Mouse (Mus musculus): ENCODE measurements around the gene Pitpna. TPM values are rescaled to one million over a fixed set of nuclear protein-coding genes. Genes with fewer than 3 reads are reported as not detected.

The Pitpna gene
- polyA plus RNA-seq, 1 experiment from 2014 or later, result 98.3 TPM

Small RNA genes lying within 50 kb of the gene (microRNA-seq; reads per million reads assigned to microRNA genes)
- not detected for gene Mir3971

Other genes with a start within 250 kb of the Pitpna start
- 50.6 and 50.7 TPM in 2 replicates for gene Rpa1, start 239.8 kb upstream of the Pitpna start, polyA plus RNA-seq (2015; fragmentation: Nextera tagmentation; extraction: Ambion mirVana)
- 17.3 TPM in 2 replicates for gene Smyd4, start 239.7 kb upstream of the Pitpna start, polyA plus RNA-seq (2015; fragmentation: Nextera tagmentation; extraction: Ambion mirVana)
- gene Serpinf1, start 165.4 kb upstream of the Pitpna start, polyA plus RNA-seq (2015; fragmentation: Nextera tagmentation; extraction: Ambion mirVana), result 28.5 and 31.8 TPM in 2 replicates
- not detected in 2 replicates for gene Serpinf2, start 148.5 kb upstream of the Pitpna start, polyA plus RNA-seq (2015; fragmentation: Nextera tagmentation; extraction: Ambion mirVana)
- 7.4 and 7.6 TPM in 2 replicates for gene Wdr81, start 133.4 kb upstream of the Pitpna start, polyA plus RNA-seq (2015; fragmentation: Nextera tagmentation; extraction: Ambion mirVana)
- gene Tlcd2, start 126.4 kb upstream of the Pitpna start, polyA plus RNA-seq (2015; fragmentation: Nextera tagmentation; extraction: Ambion mirVana), result 1.9 TPM in 2 replicates
- 42.9 and 47.6 TPM in 2 replicates for gene Prpf8, start 101.3 kb upstream of the Pitpna start, polyA plus RNA-seq (2015; fragmentation: Nextera tagmentation; extraction: Ambion mirVana)
- 2.8 and 2.9 TPM in 2 replicates for gene Rilp, start 78.0 kb upstream of the Pitpna start, polyA plus RNA-seq (2015; fragmentation: Nextera tagmentation; extraction: Ambion mirVana)
- 3.4 and 4.3 TPM in 2 replicates for gene Scarf1, start 74.6 kb upstream of the Pitpna start, polyA plus RNA-seq (2015; fragmentation: Nextera tagmentation; extraction: Ambion mirVana)
- 19.4 and 21.0 TPM in 2 replicates for gene Slc43a2, start 56.4 kb upstream of the Pitpna start, polyA plus RNA-seq (2015; fragmentation: Nextera tagmentation; extraction: Ambion mirVana)
- 40.0 and 40.2 TPM in 2 replicates for gene Inpp5k, start 42.9 kb downstream of the Pitpna start, polyA plus RNA-seq (2015; fragmentation: Nextera tagmentation; extraction: Ambion mirVana)
- gene Myo1c, start 62.4 kb downstream of the Pitpna start, polyA plus RNA-seq (2015; fragmentation: Nextera tagmentation; extraction: Ambion mirVana), result 10.3 and 10.8 TPM in 2 replicates
- 105 and 118 TPM in 2 replicates for gene Crk, start 91.2 kb downstream of the Pitpna start, polyA plus RNA-seq (2015; fragmentation: Nextera tagmentation; extraction: Ambion mirVana)
- gene Ywhae, start 144.8 kb downstream of the Pitpna start, polyA plus RNA-seq (2015; fragmentation: Nextera tagmentation; extraction: Ambion mirVana), result 1,507 and 1,584 TPM in 2 replicates
- 4.2 and 5.0 TPM in 2 replicates for gene Doc2b, start 208.0 kb downstream of the Pitpna start, polyA plus RNA-seq (2015; fragmentation: Nextera tagmentation; extraction: Ambion mirVana)

Data from midbrain, embryonic 16.5 days (tissue).